Mouse (Mus musculus) heart, embryonic 10.5 days (tissue): Measurements from ENCODE around the gene Hist1h2ao. TPM values are rescaled to one million over a fixed set of nuclear protein-coding genes. Genes with fewer than 3 reads are reported as not detected.
"Not testable (repeated sequence)": the region's sequence is repeated elsewhere in the genome, so short reads cannot be mapped to it uniquely, and the experiment has no call there.

ENCODE experiments used
- DNase-seq: peaks from one replicate; pipeline ENCODE4 v3.0.0-alpha.2; 2017; ENCODE audit warnings: low spot score
- H3K27ac ChIP-seq: fragments of 300-500 bp; sonication (generic); 2 replicates; pipeline ENCODE4 v1.5.1; 2016; ENCODE audit warnings: mild to moderate bottlenecking
- H3K27me3 ChIP-seq: fragments of 300-500 bp; sonication (generic); 2 replicates; pipeline ENCODE4 v1.6.1; 2016; ENCODE audit warnings: mild to moderate bottlenecking; ENCODE audit not compliant: poor library complexity, insufficient read depth, severe bottlenecking
- H3K36me3 ChIP-seq: fragments of 300-500 bp; sonication (generic); 2 replicates; pipeline ENCODE4 v1.6.1; 2016; ENCODE audit warnings: mild to moderate bottlenecking, moderate library complexity
- H3K4me1 ChIP-seq: fragments of 300-500 bp; sonication (generic); 2 replicates; pipeline ENCODE4 v1.6.1; 2016; ENCODE audit warnings: mild to moderate bottlenecking
- H3K4me3 ChIP-seq: fragments of 300-500 bp; sonication (generic); 2 replicates; pipeline ENCODE4 v1.5.1; 2016; ENCODE audit warnings: mild to moderate bottlenecking, moderate library complexity
- H3K9me3 ChIP-seq: fragments of 300-500 bp; sonication (generic); 2 replicates; pipeline ENCODE4 v1.6.1; 2016; ENCODE audit warnings: mild to moderate bottlenecking, moderate library complexity
- WGBS: fragments of 180-500 bp; shearing (Covaris S2); methylation state at CpG from one replicate; pipeline ENCODE4 v1.1.7; 2016; 5-methylcytosine and 5-hydroxymethylcytosine counted together
- polyA plus RNA-seq: library from polyadenylated mRNA; unstranded; fragments of >200 nt; fragmentation: Nextera tagmentation; extraction: Ambion mirVana; gene quantifications from 2 replicates; pipeline ENCODE4 v1.2.1, GENCODE M21; 2016

The Hist1h2ao gene
- polyA plus RNA-seq, 1 experiment from 2014 or later, result not detected

GRCm38 (mm10) chr13:21830344-21830743 lies 20.1 kb downstream of the Hist1h2ao start:
- H3K4me1 ChIP-seq, result no peaks in the 10 kb centered on the region
- no peaks in the 10 kb centered on the region for H3K36me3 ChIP-seq
- H3K27ac ChIP-seq, result no peak overlapping the region
- H3K9me3 ChIP-seq, result no peaks in the 10 kb centered on the region
- H3K27me3 ChIP-seq, result no peaks in the 10 kb centered on the region
- no peak overlapping the region for H3K4me3 ChIP-seq
- 81% methylated on average over 10 of the region's 10 CpGs for WGBS
- no peak for DNase-seq

GRCm38 (mm10) chr13:21831418-21832394 lies 21.4 kb downstream of the Hist1h2ao start, which contains the start of gene Hist1h4n:
TSS of gene Hist1h4n (minus strand) at chr13:21832196.
- H3K4me1 ChIP-seq, H3K27me3 ChIP-seq, H3K27ac ChIP-seq, H3K36me3 ChIP-seq, H3K9me3 ChIP-seq, DNase-seq: not testable (repeated sequence)
- H3K4me3 ChIP-seq, result peak within 1 kb of the TSS; percentile 24; the same call in 1 of the 2 replicates
- WGBS, result under 1% methylated on average over 26 of the region's 58 CpGs

- H3K27me3 ChIP-seq, DNase-seq, H3K9me3 ChIP-seq, H3K4me3 ChIP-seq, H3K4me1 ChIP-seq, H3K36me3 ChIP-seq, H3K27ac ChIP-seq: not testable (repeated sequence)
- no CpG with 5 or more reads among the region's 24 CpGs for WGBS
Observed at GRCm38 (mm10) chr13:21833461-21833860, 23.2 kb downstream of the Hist1h2ao start, which contains the start of the genes Hist1h2ap and Hist1h2br. TSS of gene Hist1h2ap (minus strand) at chr13:21833507. TSS of gene Hist1h2br (plus strand) at chr13:21833743.

GRCm38 (mm10) chr13:21840508-21840907 lies 30.2 kb downstream of the Hist1h2ao start:
- not testable (repeated sequence) for H3K27me3 ChIP-seq, H3K4me3 ChIP-seq, DNase-seq, H3K4me1 ChIP-seq, H3K36me3 ChIP-seq, H3K27ac ChIP-seq, H3K9me3 ChIP-seq
- no CpG with 5 or more reads among the region's 4 CpGs for WGBS

GRCm38 (mm10) chr13:21846356-21846755 lies 36.1 kb downstream of the Hist1h2ao start:
- not testable (repeated sequence) for H3K4me3 ChIP-seq, H3K27me3 ChIP-seq, H3K4me1 ChIP-seq, DNase-seq, H3K9me3 ChIP-seq, H3K36me3 ChIP-seq, H3K27ac ChIP-seq

GRCm38 (mm10) chr13:21847883-21848282 lies 37.6 kb downstream of the Hist1h2ao start:
- no peak for DNase-seq
- H3K4me3 ChIP-seq, result peak overlapping the region; percentile 22; the same call in 1 of the 2 replicates

GRCm38 (mm10) chr13:21850696-21851095 lies 40.4 kb downstream of the Hist1h2ao start:
- H3K4me3 ChIP-seq, H3K27me3 ChIP-seq, DNase-seq, H3K27ac ChIP-seq, H3K36me3 ChIP-seq, H3K9me3 ChIP-seq: not testable (repeated sequence)
- 33% methylated on average over 1 of the region's 1 CpGs for WGBS
- H3K4me1 ChIP-seq, result peaks cover 11% of the 10 kb centered on the region

More at GRCm38 (mm10) chr13:21847883-21848282, 37.6 kb downstream of the Hist1h2ao start:
- 14% methylated on average over 8 of the region's 8 CpGs for WGBS
- Histone ChIP-seq H3K27me3 (no peaks in the 10 kb centered on the region), H3K4me1 (peaks cover 8% of the 10 kb centered on the region), H3K27ac (no peak overlapping the region), H3K36me3 (no peaks in the 10 kb centered on the region), H3K9me3 (no peaks in the 10 kb centered on the region)

- DNase-seq, result peak; percentile 75
- Histone ChIP-seq H3K36me3 (no peaks in the 10 kb centered on the region), H3K4me3 (no peak overlapping the region), H3K27ac (peak overlapping the region; percentile 80), H3K27me3 (no peaks in the 10 kb centered on the region), H3K9me3 (no peaks in the 10 kb centered on the region), H3K4me1 (peaks cover 11% of the 10 kb centered on the region)
- WGBS, result 40% methylated on average over 3 of the region's 3 CpGs
Observed at GRCm38 (mm10) chr13:21852215-21852945, 42.1 kb downstream of the Hist1h2ao start.

- H3K9me3 ChIP-seq, result no peaks in the 10 kb centered on the region
- no peaks in the 10 kb centered on the region for H3K36me3 ChIP-seq
- peak; percentile 92 for DNase-seq
- under 1% methylated on average over 11 of the region's 11 CpGs for WGBS
- peak overlapping the region; percentile 63 for H3K4me3 ChIP-seq
- no peaks in the 10 kb centered on the region for H3K27me3 ChIP-seq
- H3K27ac ChIP-seq, result peak overlapping the region; percentile 6; the same call in 1 of the 2 replicates
- H3K4me1 ChIP-seq, result peaks cover 11% of the 10 kb centered on the region
Observed at GRCm38 (mm10) chr13:21855146-21855545, 44.9 kb downstream of the Hist1h2ao start.

- H3K36me3 ChIP-seq, result no peaks in the 10 kb centered on the region
- H3K4me1 ChIP-seq, result peaks cover 11% of the 10 kb centered on the region
- H3K9me3 ChIP-seq, result no peaks in the 10 kb centered on the region
- WGBS, result under 1% methylated on average over 15 of the region's 15 CpGs
- peak; percentile 77 for DNase-seq
- H3K27ac ChIP-seq, result peak overlapping the region; percentile 42; the same call in 1 of the 2 replicates
- H3K27me3 ChIP-seq, result no peaks in the 10 kb centered on the region
- H3K4me3 ChIP-seq, result peak overlapping the region; percentile 63
Observed at GRCm38 (mm10) chr13:21855698-21856162, 45.5 kb downstream of the Hist1h2ao start.
